Mouse (Mus musculus) monocyte, adult 5-6 weeks (primary cell): ENCODE results near the gene Ago1. TPM values are rescaled to one million over a fixed set of nuclear protein-coding genes. Genes with fewer than 3 reads are reported as not detected.
A peak's percentile ranks its signal among the peaks of the same experiment; 100 is the strongest.

Source experiments
- ATAC-seq: fragments of 153-309, 156-312 bp; replicated peaks from 2 replicates; pipeline ENCODE4 v1.8.0; 2017; ENCODE audit warnings: mild to moderate bottlenecking; ENCODE audit not compliant: low TSS enrichment, insufficient number of reproducible peaks, severe bottlenecking, poor library complexity, low FRiP score
- total RNA-seq: library from RNA; stranded (forward); fragments of 200-1000, 200-491, 200-594 nt; gene quantifications from 3 replicates; pipeline ENCODE4 v1.2.3, GENCODE M21; 2017

The Ago1 gene
- total RNA-seq, 1 experiment from 2014 or later, result 10.7 TPM

- no peak for ATAC-seq
Measured at GRCm38 (mm10) chr4:126431746-126432145, 36.6 kb downstream of the Ago1 start.

- ATAC-seq, result peak; percentile 86
Measured at GRCm38 (mm10) chr4:126429347-126430079, 38.9 kb downstream of the Ago1 start, which contains the start of gene Ago3. TSS of gene Ago3 (minus strand) at chr4:126429556.

DNA sequence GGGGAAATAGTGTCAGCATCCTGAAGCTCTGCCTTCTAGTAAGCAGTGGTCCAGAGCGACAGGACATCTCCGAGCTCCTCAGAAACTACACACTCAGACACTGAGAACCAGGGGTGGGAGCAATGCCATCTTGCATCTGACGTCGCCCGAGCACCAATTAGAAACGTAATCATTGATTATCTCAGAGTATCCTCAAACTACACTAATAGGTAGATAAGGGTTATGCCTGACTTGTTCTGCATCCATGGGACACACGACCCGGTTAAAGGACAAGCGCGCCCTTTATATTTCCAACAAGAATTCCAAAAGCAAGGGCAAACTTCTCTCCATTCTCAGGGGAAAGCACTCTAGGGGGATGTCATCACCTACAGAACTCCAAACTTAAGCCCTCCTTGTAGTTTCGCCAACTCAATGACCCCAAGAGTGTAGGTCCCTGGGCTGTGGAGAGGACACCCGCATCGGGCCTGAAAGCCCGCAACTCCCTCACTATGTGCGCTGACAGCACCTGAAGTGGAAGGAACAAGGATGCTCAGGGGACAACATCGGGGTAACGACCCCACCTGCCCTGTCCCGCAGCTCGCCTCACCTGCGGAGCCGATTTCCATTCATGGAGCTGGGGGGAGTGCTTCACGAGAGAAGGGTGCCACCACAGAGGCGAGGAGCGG, 39.6 kb downstream of the Ago1 start:
- ATAC-seq, result 0 out of 2 replicates have a peak, but pooled peaks have one; percentile 10

GRCm38 (mm10) chr4:126423866-126424265, 44.5 kb downstream of the Ago1 start:
- ATAC-seq, result no peak

GRCm38 (mm10) chr4:126415707-126416106, 52.7 kb downstream of the Ago1 start:
- no peak for ATAC-seq

DNA sequence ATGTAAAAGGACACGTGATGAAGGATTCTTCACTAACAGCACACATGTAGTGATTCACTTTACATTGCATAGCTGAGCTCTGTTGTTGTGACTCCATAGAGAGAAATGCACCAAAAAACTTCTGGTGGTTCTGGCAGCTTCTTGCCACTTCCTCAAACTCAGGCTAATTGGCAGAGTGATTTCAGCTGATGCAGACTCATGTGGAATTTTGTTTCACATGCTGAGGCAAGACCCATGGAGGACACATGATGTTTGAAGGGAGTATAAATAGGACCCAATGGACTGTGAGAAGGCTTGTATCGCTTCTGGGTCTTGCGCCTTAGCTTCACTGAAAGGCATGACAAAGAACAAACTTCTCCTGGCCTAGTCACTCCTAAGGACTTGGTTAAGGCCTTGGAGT, 55.9 kb downstream of the Ago1 start:
- ATAC-seq, result no peak

Other genes with a start within 250 kb of the Ago1 start
- 103 to 151 TPM (median 107 TPM) in 3 replicates for gene Map7d1, start 212.2 kb downstream of the Ago1 start, total RNA-seq
- gene Trappc3, start 206.3 kb downstream of the Ago1 start, total RNA-seq, result 46.3 to 53.6 TPM (median 51.4 TPM) in 3 replicates
- gene Col8a2, start 181.8 kb downstream of the Ago1 start, total RNA-seq, result 1.5 to 3.7 TPM (median 1.8 TPM) in 3 replicates
- gene Adprhl2, start 146.9 kb downstream of the Ago1 start, total RNA-seq, result 15.0 to 25.8 TPM (median 21.0 TPM) in 3 replicates
- gene Tekt2, start 142.9 kb downstream of the Ago1 start, total RNA-seq, result not detected in 3 replicates
- 3.9 to 11.1 TPM (median 6.4 TPM) in 3 replicates for gene Ago3, start 39.0 kb downstream of the Ago1 start, total RNA-seq
- 3.7 to 8.4 TPM (median 5.7 TPM) in 3 replicates for gene Ago4, start 64.9 kb upstream of the Ago1 start, total RNA-seq
- gene Clspn, start 88.4 kb upstream of the Ago1 start, total RNA-seq, result 1.7 to 15.5 TPM (median 9.2 TPM) in 3 replicates
- gene 5730409E04Rik, start 141.2 kb upstream of the Ago1 start, total RNA-seq, result 2.3 to 6.4 TPM (median 3.7 TPM) in 3 replicates
- 64.6 to 85.4 TPM (median 64.6 TPM) in 3 replicates for gene Psmb2, start 209.0 kb upstream of the Ago1 start, total RNA-seq